Mouse (Mus musculus) bone marrow macrophage, adult 2 months (primary cell): ENCODE results near the gene Med20. TPM values are rescaled to one million over a fixed set of nuclear protein-coding genes. Genes with fewer than 3 reads are reported as not detected.
"Not testable (repeated sequence)": the region's sequence is repeated elsewhere in the genome, so short reads cannot be mapped to it uniquely, and the experiment has no call there.

ENCODE experiments used
- H3K27ac ChIP-seq: 2 replicates; pipeline ENCODE4 v1.5.1; 2012; ENCODE audit warnings: low read depth, low read length; ENCODE audit not compliant: insufficient read depth
- H3K4me1 ChIP-seq: 2 replicates; pipeline ENCODE4 v1.6.1; 2012; ENCODE audit warnings: low read length; ENCODE audit not compliant: control insufficient read depth, insufficient read depth
- H3K4me3 ChIP-seq: 2 replicates; pipeline ENCODE4 v1.5.1; 2012; ENCODE audit warnings: mild to moderate bottlenecking, low read length, moderate library complexity; ENCODE audit not compliant: insufficient read depth
- CTCF ChIP-seq: IDR thresholded peaks from 2 replicates; pipeline ENCODE4 v1.5.1; 2012; ENCODE audit warnings: low read depth, mild to moderate bottlenecking, low read length, moderate library complexity
- POLR2A ChIP-seq: IDR thresholded peaks from 2 replicates; pipeline ENCODE4 v1.6.1; 2012; ENCODE audit warnings: mild to moderate bottlenecking, low read depth, low read length, borderline replicate concordance
- polyA plus RNA-seq: library from polyadenylated mRNA; stranded (reverse); fragments of >200 nt; gene quantifications from 2 replicates; pipeline ENCODE4 v1.2.4, GENCODE M21; 2012; ENCODE audit not compliant: missing spikeins, insufficient read depth, insufficient read length

The Med20 gene
- polyA plus RNA-seq, 1 experiment: 19.7 TPM

DNA sequence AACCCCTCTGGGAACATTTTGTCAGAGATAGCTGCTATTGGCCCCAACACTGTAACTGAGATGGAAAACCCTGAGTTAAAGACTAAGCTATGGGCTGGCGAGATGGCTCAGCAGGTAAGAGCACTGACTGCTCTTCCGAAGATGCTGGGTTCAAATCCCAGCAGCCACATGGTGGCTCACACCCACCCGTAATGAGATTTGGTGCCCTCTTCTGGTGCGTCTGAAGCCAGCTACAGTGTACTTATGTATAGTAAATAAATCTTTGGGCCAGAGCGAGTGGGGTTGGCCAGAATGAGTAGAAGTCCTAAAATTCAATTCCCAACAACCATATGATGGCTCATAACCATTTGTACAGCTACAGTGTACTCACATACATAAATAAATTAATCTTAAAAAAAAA is 5.2 kb upstream of the Med20 start:
- no peak for TF ChIP-seq POLR2A
- no peak for TF ChIP-seq CTCF
- H3K4me3 ChIP-seq: no peak overlapping the region
- H3K4me1 ChIP-seq: peaks cover 16% of the 10 kb centered on the region
- no peak overlapping the region for H3K27ac ChIP-seq

DNA sequence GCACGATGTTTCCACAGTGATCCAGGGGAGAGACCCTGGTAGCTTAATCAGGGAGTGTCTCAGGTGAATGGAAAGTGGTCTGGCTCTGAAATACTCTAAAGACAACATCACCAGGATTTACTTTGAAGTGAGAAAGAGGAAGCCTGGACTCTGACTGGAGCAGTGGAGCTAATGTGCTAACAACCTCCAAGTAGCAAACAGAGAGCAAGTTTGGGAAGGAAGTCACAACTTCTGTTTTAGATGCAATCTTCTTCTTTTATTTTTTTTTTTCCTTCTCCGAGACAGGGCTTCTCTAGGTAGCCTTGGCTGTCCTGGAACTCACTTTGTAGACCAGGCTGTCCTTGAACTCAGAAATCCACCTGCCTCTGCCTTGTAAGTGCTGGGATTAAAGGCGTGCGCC is 2.2 kb upstream of the Med20 start:
- H3K27ac ChIP-seq: peak overlapping the region; percentile 28
- peaks cover 21% of the 10 kb centered on the region for H3K4me1 ChIP-seq
- no peak overlapping the region; the same call in 1 of the 2 replicates for H3K4me3 ChIP-seq
- TF ChIP-seq CTCF (no peak), POLR2A (no peak)

DNA sequence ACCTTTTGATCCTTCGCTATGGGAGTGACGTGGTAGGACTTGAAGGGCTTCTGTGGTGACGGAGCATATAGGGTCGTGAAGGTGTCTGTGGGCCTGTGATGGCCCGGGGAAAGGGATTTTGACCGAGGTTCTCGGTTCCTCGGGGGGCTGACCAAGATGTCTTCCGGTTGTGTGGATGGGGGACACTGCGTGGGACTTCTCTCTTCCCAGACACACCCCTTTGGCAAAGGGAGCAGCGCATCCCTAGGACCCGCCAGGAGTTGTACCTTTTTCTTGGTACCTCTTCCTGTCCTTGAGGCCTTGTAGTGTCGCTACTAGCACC is 240 bp downstream of the Med20 start:
- peak overlapping the region; percentile 71 for H3K4me3 ChIP-seq
- no peak for TF ChIP-seq CTCF
- 0 out of 2 replicates have a peak, but pooled peaks have one; percentile 31 for TF ChIP-seq POLR2A
- peaks cover 21% of the 10 kb centered on the region for H3K4me1 ChIP-seq
- peak overlapping the region; percentile 38 for H3K27ac ChIP-seq

DNA sequence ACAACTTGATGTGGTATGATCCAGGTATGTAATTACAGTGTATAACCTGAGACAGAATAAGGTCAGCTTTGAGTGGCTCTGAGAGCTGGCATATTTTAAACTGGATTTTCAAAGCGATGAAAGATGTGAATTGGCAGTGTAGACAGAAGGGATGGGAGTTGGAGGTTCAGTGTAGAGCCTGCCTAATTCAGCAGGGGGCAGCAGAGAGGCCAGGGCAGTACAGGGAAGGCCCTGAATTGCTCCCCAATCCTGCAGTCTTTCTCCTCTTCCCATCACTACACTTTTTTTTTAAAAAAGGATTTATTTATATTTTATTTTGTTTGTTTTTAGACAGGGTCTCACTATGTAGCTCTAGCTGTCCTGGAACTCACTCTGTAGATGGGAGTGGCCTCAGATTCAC is 2.6 kb downstream of the Med20 start:
- Histone ChIP-seq H3K4me1 (peaks cover 12% of the 10 kb centered on the region), H3K4me3 (no peak overlapping the region), H3K27ac (no peak overlapping the region)
- TF ChIP-seq POLR2A (no peak), CTCF (peak; percentile 46)

DNA sequence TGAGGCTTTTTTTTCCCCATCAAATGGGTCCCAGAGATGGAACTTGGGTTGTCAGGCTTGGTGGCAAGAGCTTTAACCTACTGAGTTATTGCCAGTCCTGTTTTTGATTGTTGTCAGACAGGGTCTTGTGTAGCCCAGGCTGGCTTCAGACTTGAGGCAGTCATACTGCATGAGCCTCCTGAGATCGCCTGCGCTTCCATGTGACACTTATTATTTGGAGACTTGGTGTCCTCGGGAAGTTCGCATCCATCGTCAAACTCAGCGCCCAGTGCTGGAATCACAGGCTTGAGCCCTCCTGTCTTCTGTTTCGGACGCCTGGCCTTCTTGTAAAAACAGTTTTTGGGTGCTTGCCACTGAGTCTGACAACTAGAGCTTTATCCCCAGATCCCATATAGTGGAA is 4.7 kb downstream of the Med20 start:
- no peak overlapping the region for H3K27ac ChIP-seq
- H3K4me3 ChIP-seq: no peak overlapping the region
- TF ChIP-seq CTCF (no peak), POLR2A (no peak)
- peaks cover 5% of the 10 kb centered on the region; the same call in 1 of the 2 replicates for H3K4me1 ChIP-seq

DNA sequence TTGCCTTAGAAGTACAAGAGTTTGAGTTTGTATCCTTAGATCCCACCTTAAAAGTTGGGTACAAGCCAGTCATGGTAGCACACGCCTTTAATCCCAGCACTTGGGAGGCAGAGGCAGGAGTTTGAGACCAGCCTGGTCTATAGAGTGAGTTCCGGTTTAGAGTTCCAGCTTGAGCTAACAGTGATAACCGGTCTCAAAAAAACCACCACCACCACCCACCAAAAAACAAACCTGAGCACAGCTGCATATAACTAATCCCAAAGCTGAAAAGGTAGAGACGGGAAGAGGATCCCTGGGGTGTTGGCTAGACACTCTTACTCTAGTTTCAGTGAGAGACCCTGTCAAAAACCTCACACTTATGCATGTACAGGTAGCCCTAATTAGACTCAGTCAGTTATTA is 5.3 kb downstream of the Med20 start:
- Histone ChIP-seq H3K4me1 (peaks cover 5% of the 10 kb centered on the region; the same call in 1 of the 2 replicates), H3K4me3 (no peak overlapping the region), H3K27ac (no peak overlapping the region)
- no peak for TF ChIP-seq CTCF

DNA sequence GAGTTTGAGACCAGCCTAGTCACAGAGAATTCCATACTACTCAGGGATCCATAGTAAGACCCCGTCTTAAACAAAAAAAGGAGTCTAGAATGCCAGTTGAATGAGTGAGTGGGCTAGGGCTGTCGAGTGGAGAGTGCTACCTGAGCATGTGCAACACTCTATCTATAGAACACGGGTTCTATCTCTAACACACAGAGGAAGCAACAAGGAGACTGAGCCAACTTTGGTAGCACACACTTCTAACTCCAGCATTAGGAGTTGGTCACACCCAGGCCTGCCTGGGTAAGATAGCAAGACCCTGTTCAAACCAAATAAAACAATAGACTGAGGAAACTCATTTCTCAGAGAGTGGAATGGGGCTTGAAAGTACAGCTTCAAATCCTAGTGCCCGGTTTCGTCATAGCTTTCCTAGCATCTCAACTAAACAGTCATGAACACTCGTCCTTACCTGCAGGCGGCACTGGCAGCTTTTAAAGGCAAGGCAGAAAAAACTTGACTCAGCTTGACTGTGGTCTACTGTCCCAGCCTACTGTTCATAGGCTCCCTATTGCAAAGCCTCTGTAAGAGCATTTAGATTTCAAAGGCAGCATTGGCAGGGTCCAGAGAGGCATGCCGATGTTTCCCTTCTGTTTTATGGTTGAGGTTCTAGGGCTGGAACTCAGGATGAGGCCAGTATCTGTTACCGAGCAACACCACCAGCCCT is 6.4 kb downstream of the Med20 start:
- no peak for TF ChIP-seq CTCF
- no peak for TF ChIP-seq POLR2A
- Histone ChIP-seq H3K4me1 (0 out of 2 replicates have a peak, but pooled peaks cover 2% of the 10 kb centered on the region), H3K27ac (no peak overlapping the region), H3K4me3 (no peak overlapping the region)

DNA sequence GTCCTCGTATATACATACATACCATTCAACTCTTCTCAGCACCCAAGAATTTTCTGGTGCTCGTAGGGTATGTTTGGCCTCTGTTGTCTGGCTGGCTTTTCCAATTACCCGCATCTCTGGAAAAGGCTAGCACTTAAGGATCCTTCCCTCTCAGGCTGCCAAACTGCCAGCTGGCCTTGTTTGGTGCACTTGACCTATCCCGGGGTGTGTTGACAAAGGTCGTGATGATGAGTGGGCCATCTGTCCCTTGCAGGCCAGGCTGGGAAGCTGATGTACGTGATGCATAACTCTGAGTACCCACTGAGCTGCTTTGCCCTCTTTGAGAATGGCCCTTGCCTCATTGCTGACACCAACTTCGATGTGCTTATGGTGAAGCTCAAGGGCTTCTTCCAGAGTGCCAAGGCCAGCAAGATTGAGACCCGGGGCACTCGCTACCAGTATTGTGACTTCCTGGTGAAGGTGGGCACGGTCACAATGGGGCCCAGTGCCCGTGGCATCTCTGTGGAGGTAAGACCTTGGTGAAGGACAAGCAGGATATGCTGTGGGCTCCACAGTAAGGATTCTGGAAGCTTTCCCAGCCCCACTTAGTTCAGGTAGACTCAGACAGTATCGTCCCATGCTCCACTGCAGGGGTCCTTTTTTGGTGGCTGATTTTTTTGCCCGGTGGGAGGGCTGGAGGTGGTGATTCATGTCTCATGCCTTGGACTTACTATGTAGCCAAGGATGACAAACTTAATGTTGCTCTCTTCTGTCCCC is 7.4 kb downstream of the Med20 start:
- Histone ChIP-seq H3K27ac (no peak overlapping the region), H3K4me1 (no peaks in the 10 kb centered on the region), H3K4me3 (no peak overlapping the region)
- TF ChIP-seq POLR2A (no peak), CTCF (no peak)

DNA sequence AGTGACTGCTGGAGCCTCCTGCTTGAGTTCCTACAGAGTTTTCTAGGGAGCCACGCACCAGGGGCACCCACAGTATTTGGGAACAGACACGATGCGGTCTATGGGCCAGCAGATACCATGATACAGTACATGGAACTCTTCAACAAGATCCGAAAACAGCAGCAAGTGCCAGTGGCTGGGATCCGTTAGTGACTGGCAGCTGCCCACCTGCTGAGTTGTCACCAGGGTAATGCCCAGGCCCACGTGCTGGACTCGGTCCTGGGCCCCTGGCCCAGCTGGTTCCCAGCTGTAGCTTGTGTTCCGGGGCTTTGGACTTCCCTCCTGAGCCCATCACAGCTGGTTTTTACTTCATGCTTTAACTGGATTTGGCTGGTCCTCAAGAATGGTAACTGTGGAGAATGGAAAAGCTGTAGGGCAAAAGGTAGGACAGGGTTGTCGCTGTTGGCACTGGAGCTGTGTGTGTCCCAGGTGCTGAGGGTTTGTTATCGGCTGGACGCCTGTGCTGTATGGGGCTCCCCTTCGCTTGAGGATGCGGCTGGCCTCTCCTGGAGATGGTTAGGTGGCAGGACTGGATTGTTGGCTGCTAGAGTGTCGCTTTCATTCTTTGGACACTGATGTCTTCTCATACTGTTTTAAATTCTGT is 11.7 kb downstream of the Med20 start:
- Histone ChIP-seq H3K27ac (no peak overlapping the region), H3K4me1 (peaks cover 3% of the 10 kb centered on the region; the same call in 1 of the 2 replicates), H3K4me3 (no peak overlapping the region)
- TF ChIP-seq CTCF (no peak), POLR2A (no peak)

DNA sequence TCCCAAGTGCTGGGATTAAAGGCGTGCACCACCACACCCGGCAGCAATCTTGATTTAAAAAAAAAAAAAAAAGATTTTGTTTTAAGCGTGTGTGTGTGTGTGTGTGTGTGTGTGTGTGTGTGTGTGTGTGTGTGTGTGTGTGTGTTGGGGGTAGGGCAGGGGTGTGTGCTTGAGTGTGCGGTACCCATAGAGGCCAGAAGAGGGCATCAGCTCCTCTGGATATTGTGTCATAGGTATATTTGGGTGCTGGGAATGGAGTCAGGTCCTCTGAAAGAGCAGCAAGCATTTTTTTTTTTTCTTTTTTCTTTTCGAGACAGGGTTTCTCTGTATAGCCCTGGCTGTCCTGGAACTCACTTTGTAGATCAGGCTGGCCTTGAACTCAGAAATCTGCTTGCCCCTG is 13.2 kb downstream of the Med20 start:
- not testable (repeated sequence) for H3K27ac ChIP-seq, H3K4me3 ChIP-seq, H3K4me1 ChIP-seq
